Mouse (Mus musculus) embryonic stem cell, embryonic (primary cell): ENCODE data around the gene Kif2b.

ENCODE experiments used
- CTCF ChIA-PET, 4 experiments: fragments of 300-600 bp in 2 of 4; fragments of 350-600 bp in 2 of 4; sonication (Branson Sonifier 250); formaldehyde crosslinking; loops; one replicate each; lab custom pipeline; 2022; ENCODE audit warnings: inconsistent platforms in 2 of 4; lab: Charles Lee
- POLR2A ChIA-PET, 4 experiments: fragments of 300-600 bp in 2 of 4; fragments of 350-600 bp in 2 of 4; sonication (Branson Sonifier 250); formaldehyde crosslinking; loops; one replicate each; lab custom pipeline; 2022; ENCODE audit warnings: antibody characterized with exemption in 4 of 4, inconsistent platforms in 1 of 4; lab: Charles Lee

Kif2b gene

GRCm38 (mm10) chr11:91577317-91577716, at the start of gene Kif2b:
Gene Kif2b, minus strand, starts transcription at chr11:91577558.
- CTCF ChIA-PET = no interaction called here
- POLR2A ChIA-PET = no interaction called here

GRCm38 (mm10) chr11:91593088-91593487, 15.7 kb upstream of the Kif2b start:
- POLR2A ChIA-PET = no interaction called here
- CTCF ChIA-PET = no interaction called here

- ChIA-PET POLR2A (no interaction called here), CTCF (interaction anchor here in 1 of 4 experiments (0.6 kb wide), 1 partner anchor 14 kb away, joined by 3 read pairs; no protein-coding TSS in a partner anchor)
Measured at GRCm38 (mm10) chr11:91576856-91577255, 502 bp downstream of the Kif2b start.

- POLR2A ChIA-PET = no interaction called here
- CTCF ChIA-PET = no interaction called here
Measured at GRCm38 (mm10) chr11:91575406-91575805, 2.0 kb downstream of the Kif2b start.

- ChIA-PET POLR2A (no interaction called here), CTCF (no interaction called here)
Measured at GRCm38 (mm10) chr11:91574477-91574876, 2.9 kb downstream of the Kif2b start.

DNA sequence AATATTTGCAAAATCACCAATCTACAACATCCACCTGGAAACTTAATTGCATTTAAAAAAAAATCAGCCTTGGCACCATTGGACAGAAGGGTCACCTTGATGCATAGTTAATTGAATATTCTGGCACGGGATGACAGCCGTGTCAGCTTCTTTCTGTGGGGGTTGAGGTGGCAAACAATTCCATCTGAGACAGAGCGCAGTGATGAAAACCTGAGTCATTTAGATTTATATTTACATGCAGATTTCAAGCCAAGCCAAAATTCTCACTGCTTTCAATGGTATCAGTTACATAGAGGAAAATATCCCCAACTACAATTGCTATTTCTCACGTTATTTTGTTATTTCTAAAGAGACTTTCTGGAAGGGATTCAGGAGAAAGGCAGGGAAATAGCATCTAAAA, 46.6 kb downstream of the Kif2b start:
- ChIA-PET POLR2A (no interaction called here), CTCF (no interaction called here)
